Mouse (Mus musculus) urinary bladder, postnatal 4 days (tissue): ENCODE data around the gene Rexo1.
A peak's percentile ranks its signal among the peaks of the same experiment; 100 is the strongest.

ENCODE experiments used
- DNase-seq, 2 experiments: peaks; one replicate each; pipeline ENCODE4 v3.0.0; 2021 to 2022; ENCODE audit warnings: low spot score in 2 of 2

Gene Rexo1

DNA sequence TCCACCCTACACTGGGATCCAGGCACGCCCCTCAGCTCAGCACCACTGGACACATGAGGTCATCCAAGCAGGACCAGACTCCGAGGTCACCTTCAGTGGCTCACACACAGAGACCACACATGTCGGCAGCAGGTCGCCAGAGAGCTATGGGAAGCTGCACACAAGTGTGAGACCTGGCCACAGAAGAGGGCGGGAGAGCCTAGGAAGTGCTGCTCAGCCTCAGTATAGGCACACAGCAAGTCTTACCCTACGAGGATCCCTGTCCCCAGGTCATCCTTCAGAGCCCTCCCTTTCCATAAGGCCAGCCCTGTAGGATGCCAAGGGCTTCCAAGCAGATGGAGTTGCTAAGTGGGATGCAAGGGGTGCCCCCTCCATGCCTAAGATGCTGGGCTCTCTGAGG lies 7.4 kb downstream of the Rexo1 start:
- no peak for DNase-seq

DNA sequence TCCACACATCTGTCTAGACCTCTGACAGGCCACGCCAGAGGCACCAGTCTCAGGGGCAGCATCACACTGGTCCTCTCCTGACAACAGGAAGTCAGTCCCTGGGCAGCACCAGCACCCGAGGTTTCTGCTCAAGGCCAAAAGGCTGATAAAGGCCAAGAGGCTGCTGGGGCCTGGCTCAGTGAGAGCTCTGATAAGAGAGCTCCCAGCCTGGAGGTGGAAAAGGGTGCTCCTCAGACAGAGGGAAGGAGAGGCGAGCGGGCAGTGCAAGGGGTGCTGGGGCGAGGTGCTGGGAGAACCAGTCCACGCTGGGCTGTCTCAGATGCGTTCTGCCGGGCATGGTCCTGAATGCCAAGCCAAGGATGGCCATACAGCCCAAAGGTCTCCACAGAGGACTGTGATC lies 7.8 kb downstream of the Rexo1 start:
- no peak for DNase-seq

DNA sequence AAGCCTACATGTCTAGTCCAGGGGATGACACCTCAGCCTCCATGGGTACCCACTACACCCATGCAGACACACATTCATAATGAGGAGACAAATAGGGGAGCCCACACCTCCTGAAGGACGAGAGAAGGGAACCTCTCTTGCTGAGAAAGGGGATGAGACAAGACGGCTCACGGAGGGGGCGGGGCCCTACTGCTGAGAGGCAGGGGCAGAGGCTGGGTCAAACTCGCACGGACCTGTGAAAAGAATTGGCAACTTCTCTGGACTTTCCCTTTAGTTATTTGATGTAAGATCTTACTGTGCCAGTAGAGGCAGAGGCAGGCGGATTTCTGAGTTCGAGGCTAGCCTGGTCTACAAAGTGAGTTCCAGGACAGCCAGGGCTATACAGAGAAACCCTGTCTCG lies 9.0 kb downstream of the Rexo1 start:
- DNase-seq, result no peak

DNA sequence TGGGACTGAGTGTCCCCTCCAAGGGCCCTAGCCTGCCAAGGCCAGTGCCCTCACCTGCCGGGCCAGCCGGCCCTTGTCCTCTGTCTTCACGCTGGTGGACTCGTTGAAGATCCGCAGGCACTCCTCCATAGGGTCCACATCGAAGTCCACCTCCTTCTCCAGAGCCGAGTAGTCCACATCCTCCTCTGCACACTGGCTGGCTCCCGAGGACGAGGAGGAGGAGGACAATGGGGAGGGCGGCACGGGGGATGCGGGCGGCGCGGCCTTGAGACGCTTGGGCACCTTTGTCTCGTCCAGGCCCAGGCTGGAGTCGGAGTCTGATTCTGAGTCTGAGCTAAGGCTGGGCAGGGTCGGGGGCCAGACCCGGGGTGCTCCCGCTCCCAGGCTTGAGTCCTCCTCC lies 12.1 kb downstream of the Rexo1 start:
- no peak for DNase-seq

DNA sequence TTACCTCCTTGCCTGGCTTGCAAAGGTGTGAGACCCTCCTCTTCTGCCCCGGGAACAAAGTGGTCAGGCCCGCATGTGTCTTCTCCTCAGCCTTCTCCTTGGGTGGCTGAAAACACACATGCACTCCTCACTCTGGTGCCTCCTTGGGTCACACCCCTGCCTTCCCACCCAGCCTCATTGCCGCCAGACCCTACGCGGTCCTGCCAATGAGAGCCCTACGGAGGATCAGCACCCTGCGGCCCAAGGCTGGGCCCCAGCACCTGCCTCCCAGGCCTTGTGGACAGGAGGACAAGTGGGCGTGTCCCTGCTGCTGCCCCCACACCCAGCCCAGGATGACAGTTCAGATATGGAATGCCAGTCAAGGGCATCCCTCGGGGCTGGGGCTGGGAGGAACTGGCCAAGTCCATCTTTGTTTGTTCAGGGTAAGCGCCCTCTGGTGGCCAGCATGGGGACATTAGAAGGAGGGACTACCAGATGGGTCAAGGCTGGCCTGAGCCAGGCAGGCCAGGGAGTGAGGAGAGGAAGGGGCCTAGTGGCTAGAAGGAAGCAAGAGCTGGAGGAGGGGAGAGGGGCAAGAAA lies 12.8 kb downstream of the Rexo1 start:
- peak in 1 of 2 experiments; percentile 73 for DNase-seq

DNA sequence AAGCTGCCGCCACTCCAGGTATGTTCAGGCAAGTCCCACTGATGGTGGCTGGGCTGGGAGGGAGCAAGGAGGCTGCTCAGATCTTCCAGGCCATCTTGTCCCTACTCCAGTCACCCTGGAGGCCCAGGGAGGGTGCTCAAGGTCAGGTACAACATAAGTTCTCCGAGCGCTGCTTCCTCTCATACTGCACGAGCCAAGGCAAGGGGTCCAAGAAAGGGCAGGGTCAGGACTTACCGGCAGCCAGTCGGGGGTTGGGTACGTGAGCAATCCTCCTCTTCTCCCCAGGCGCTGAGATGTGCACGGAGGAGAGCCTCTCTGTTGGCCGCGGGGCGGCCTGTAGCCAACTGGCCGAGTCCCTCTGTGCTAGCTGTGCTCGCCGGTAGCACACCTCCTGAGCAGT lies 13.8 kb downstream of the Rexo1 start:
- DNase-seq, result no peak

DNA sequence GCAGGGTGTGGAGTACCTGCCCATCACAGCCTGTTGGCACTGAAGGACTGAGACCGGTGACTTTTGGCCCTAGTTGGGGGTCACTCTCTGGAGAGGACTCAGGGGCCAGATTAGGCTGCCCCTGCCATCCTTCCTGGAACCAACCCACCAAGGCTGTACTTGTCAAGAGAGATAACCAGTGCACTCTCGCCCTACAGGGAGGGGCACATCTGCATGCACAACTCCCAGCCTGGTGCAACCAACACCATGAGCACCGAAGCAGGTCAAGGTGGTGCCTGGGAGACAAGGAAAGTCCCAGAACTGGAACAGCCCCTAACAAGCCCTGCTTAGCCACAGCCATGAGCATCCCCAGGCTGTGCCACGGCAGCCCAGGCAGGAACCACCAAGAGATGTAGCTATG lies 14.4 kb downstream of the Rexo1 start:
- DNase-seq, result no peak

DNA sequence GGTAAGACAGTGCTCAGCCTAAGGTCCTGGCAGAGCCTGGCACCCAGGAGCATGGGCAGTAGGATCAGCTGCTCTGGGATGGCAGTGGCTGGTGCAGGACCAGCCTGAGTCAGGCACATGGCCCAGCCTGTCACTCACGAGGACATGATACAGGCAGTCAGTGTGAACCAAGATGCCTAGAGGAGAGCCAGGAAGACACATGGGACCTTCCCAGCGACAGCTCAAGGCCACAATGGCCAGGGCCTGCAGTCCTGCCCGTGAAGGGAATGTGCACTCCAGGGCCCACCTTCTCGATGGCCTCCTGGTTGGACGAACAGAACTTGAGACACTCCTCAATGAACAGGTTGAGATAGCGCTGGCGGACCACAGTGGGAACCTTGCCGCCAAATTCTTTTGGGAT lies 15.8 kb downstream of the Rexo1 start:
- DNase-seq, result no peak

DNA sequence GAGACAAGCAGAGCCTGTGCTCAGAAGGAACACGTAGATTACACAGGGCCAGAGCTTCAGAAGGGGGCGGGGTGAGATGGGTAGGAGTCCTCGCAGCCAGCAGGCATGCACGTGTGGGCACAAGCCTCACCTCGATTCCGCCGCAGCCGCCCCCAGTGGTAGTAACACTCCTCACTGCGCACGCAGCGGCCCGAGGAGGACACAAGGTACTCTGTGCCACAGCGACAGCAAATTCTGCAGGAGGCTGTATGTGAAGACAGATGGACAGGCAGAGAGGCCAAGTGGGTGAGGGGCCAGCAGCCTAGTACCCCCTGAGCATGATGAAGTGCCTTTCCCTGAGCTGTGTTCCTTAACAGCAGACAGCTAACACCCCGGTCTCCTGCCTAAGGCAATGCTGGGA lies 17.5 kb downstream of the Rexo1 start:
- no peak for DNase-seq

DNA sequence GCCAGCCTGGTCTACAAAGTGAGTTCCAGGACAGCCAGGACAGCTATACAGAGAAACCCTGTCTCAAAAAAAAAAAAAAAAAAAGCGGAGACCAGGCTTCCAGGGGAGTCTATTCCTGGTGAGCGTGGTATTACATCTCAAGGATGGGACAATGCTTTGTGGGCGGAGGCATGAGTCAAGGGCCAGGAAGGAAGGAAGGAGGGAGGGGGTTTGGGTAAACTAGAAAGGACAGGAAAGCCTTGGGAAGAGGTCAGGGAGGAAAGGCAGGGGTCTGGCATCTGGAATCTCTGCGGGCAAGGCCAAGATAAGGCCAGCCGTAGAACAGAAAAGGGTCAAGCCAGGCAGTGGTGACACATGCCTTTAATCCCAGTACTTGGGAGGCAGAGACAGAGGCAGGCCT lies 21.9 kb downstream of the Rexo1 start:
- DNase-seq, result no peak

DNA sequence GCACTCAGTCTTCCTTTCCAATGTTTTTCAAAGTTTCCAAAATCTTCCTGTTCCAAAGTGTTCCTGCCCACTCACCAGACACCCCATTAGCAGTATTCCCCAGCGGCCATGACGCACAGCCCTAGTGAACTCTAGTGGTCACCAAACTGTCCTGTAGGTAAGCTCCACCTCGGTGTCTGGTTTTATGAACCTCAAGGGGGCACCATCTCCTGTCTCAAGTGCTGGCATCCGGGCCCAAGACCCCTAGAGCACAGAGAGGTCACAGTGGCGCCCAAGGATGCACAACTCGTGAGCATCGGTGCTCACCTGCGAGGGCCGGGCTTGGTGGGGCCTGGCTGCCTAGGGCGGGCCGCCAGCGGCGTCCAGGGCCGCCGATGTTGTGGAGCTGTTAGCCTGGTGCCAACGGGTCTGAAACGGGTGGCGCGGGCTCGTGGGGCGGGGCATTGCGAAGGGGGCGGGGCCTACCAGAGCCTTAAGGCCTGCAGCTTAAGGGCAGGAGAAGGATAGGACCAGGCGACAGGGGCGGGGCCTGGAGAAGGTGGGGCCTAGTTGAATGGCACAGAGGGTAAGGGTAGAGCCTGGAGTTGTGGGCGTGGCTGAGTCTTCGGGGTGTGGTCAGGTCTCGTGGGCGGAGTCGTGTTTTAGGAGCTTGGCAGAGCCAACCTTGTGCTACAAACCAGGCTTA lies 22.5 kb downstream of the Rexo1 start, which contains the start of gene Atp8b3:
Atp8b3 (minus strand) TSS at position 415 of the 685 bp plus-strand sequence.
- peak; percentile 82 to 91 for DNase-seq

DNA sequence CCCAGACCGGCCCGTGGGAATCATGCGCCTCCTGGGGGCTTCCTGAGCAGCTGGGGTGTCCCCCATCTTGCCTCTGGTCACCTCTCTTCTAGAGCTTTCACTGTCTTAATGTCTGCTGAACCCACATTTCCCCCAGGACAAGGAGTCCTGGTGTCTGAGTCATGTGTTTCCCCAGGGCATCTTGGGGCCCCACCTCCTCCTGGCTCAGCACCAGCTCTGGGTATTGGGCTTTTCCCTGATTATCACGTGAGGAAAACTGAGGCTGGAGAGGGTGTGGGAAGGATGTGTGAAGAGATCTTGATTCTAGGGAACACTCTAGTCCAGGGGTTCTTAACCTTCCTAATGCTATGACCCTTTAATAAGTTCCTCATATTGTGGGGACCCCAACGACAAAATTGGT lies 23.2 kb downstream of the Rexo1 start:
- DNase-seq, result no peak

DNA sequence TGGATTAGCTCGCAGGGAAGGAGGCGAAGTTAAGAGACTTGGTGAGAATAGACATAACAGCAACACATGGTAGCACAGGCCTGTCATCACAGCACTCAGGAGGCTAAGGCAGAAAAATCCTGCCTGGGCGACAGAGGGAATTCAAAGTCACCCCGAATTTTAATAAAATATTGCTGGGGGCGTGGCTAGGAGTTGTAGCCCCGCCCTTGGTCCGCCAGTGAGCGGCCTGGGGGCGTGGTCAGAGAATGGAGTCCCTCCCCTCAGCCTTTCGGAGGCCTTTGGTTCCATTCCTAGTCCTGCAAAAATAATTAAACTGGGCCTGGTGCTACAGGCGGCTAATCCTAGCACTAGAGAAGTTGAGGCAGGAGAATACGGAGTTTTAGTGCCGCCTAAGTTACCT lies 25.6 kb downstream of the Rexo1 start:
- no peak for DNase-seq

DNA sequence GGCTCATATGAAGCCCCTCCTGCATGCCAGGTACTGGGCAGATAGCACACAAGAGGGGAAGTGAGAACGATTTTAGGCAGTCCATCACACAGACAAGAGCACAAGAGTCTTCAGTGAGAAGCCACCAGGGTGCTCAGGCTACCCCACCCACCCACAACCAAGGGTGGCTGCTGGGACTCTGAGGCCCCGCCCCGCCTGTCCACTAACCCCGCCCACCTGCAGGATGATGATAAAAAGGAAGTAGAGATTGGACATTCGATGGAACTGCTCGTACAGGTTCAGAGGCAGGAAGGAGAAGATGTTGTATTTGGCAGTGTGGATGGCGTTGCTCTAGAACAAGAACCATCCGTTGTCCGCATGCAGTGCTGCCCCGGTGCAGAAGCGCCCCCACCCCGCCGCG lies 26.3 kb downstream of the Rexo1 start:
- no peak for DNase-seq

DNA sequence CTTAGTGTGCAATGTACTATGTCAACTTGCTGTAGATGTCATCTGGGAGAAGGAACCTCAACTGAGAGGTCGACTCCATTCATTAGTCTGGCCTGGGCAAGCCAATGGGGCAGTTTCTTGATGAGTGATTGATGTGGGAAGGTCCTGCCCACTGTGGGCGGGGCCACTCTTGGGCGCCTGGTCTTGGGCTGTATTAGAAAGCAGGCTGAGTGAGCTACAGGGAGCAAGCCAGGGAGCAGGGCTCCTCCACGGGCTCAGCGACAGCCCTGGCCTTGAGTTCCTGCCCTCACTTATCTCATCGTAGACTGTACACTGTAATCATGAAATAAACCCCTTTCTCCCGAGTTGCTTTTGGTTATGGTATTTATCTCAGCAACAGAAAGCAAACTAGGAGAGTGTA lies 27.7 kb downstream of the Rexo1 start:
- DNase-seq, result no peak

DNA sequence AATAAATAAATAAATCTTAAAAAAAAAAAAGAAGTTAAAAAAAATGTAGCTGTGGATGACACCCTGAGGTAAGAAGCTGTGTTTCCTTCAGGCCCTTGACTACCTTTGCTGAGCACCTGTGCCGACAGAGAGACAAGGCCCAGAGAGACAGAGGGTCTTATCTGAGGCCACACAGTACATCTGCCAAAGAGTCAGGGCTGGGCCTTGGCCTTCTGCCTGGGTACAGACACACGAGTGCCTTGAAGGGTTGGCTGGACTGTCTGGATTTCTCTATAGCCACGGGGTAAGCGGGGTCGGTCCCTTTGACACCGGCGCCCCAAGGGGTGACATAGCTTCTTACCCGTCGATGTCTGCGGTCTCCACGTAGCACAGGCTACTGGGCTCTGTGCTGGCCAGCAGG lies 28.6 kb downstream of the Rexo1 start:
- DNase-seq, result no peak

DNA sequence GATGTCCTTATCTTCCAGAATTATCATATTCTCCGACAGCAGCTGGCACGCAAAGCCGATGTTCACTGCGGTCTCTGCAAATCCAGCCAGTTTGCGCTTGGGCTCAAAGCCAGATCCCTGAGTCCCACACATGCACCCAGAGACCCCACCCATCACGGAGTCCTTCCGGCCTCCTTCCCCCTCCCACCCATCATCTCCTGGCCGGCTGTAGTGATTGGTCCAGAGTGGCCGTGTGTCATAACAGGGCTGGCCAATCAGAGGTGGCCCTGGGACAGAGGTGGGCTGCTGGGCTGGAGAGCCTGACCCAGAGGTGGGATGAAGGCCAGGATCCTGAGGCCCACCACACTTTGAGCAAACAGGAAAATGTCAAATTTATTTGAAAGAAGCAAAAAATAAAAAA lies 35.2 kb downstream of the Rexo1 start:
- no peak for DNase-seq

DNA sequence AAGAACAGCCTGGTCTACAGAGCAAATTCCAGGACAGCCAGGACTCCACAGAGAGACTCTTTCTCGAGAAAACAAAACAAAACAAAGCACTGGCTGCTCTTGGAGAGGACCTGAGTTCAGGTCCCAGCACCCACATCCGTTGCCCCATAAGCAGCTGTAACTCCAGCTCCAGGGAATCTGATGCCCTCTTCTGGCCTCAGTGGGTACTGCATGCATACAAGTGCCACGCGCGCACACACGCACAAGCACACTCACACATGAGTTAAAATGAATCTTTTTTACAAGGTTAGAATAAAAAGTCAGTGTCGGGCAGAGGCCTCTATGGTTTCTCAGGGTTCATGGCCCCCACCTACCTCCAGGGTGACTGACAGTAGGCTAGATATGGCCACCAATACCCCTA lies 38.1 kb downstream of the Rexo1 start:
- no peak for DNase-seq

DNA sequence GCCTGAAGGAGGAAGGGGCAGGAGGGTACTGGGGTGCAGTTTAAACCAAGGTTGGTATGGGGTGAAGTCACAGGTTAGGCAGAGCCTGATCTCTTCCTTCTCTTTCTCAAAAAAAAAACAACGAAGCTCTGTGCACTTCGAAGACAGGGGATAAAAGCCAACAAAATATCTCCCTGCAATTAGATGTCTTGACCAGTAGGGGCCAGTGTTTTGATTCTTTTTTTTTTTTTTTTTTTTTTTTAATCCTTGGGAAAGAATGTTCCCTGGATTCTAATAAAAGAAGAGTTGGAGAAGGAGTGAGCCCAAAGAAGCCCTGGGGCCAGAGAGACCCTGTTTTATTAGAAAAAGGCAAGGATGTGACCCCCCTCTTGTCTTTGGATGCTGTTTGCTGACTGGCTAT lies 42.1 kb downstream of the Rexo1 start:
- no peak for DNase-seq

DNA sequence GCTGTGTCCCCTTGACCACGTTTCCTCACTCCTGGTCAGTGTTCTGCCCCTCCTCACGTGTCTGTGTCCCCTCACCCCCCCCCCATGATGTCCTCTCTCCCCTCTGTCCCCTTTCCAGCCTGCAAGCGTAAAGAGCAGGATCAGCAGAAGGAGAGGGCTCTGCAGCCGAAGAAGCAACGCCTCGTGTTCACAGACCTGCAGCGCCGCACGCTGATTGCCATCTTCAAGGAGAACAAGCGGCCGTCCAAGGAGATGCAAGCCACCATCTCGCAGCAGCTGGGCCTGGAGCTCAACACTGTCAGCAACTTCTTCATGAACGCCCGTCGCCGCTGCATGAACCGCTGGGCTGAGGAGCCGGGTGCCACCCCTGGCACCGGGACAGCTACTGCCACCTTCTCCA lies 47.6 kb downstream of the Rexo1 start:
- no peak for DNase-seq

DNA sequence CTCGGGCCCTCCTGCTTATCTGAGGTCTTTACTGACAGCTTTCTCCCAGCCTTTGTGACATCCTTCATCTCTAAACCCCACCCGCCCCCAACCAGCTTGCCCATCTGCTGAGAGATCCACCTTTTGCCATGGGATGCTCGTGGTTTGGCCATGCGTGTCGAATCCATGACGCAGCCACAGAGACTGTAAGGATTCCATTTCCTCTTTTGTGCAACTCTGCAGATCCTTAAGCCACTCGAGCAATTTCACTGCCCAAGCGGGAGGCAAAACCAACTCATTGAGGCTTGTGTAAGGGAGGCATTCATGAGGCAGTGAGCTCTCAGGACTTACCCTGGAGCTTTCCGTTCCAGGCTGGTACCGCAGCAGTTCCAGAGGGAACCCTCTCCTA lies 51.1 kb downstream of the Rexo1 start:
- DNase-seq, result no peak

DNA sequence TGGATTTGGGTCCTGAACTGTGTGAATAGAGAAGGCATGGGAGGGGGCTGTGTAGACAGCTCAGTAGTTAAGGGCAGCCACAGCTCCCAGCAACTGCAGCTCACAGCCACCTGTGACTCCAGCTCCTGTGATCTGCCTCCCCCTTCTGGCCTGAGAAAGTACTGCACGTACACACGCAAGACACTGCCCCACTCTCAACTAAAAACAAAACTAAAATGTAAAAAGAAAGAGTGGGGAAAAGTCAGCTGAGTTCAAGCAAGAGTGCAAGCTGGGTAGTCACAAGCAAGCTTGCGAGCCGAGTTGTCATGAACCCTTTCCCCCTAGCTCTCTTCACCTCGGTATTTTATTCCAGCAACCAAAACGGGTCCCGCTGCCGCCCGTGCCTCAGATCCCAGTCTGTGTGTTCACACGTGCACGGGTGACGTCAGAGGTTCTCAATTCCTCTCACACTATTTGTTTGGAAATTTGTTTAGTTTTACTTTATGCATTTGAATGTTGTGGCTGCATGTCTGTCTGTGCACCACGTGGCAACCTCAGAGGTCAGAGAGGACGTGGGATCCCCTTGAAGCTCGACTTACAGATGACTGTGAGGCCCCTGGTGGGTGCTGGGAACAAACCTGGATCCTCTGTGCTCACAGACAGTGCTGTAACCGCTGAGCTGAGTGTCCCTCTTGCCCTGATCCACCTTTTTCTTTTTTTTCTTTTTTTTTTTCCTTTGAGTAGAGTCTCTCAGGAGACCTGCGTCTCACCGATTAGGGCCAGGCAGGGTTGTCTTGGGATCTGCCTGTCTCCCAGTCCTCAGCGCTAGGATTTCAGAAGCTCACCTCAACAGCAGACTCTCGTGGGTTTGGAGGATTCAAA lies 51.7 kb downstream of the Rexo1 start:
- DNase-seq, result peak; percentile 65 to 88

DNA sequence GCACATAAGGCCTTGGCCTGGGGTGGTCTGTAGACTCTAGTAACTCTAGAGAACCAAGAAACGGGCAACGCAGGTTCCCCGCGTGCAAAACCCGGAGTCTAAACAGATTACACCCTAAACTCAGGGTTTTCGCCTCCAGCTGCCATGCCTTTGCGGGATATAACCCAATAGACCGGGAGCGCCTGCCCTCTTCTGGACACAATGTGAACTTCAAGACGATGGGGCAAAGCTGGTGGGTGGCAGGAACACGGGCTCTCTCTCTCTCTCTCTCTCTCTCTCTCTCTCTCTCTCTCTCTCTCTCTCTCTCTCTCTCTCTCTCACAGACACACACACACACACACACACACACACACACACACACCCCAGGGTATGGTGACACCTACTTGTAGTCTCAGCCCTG lies 55.1 kb downstream of the Rexo1 start:
- DNase-seq, result peak in 1 of 2 experiments; percentile 76
